Mouse (Mus musculus): ENCODE data around the gene Pla2g15. TPM values are rescaled to one million over a fixed set of nuclear protein-coding genes. Genes with fewer than 3 reads are reported as not detected.

Pla2g15 gene
- polyA plus RNA-seq, 1 experiment: 18.0 TPM

DNA sequence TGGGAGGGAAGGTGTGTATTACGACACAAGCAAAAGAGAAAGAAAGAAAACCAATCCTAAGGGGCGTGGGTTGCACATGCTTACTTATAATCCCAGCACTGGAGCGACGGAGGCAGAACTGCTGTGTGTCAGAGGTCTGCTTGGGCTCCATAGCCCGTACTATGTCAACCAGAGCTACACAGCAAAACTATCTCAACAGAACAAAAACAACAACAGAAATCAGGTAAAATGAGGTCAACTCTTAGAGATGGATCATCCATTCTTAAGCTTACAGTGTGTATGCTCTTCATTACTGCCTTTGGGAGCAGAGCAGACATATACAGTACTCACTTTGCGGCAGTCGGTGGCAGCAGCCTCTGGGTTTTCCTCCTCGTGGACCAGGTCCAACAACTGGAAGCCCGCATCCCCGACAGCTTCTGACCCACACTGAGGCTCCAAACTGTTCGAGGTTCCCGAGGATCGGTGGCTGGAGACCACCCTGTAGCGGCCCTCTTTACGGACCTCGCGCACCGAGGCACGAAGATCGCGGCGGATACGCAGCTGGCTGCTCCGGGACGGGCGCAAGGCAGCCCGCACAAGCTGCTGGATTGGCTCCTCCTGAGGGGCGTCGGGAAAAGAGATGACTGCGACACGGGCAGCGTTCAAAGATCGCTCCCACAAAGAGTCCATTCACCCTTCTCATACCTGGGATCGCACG is 60.0 kb downstream of the Pla2g15 start:
- peaks cover 49% of the 10 kb centered on the region for H3K36me3 ChIP-seq (ENCODE audit: control insufficient read depth, insufficient read depth, low read length, poor library complexity, severe bottlenecking)
- H3K9me3 ChIP-seq (replicated peaks; ENCODE audit: control insufficient read depth, insufficient read depth, low read length, poor library complexity, severe bottlenecking): no peaks in the 10 kb centered on the region
- no peaks in the 10 kb centered on the region for H3K4me1 ChIP-seq (ENCODE audit: control insufficient read depth, insufficient read depth, low read length)
- H3K4me3 ChIP-seq (ENCODE audit: low read depth, low read length): peak overlapping the region; percentile 90
- H3K9ac ChIP-seq (ENCODE audit: low read depth, poor library complexity, severe bottlenecking): peak overlapping the region; percentile 93
- TF ChIP-seq CTCF (IDR thresholded peaks at IDR 0.05; ENCODE audit: low read depth, low read length) (no peak), POLR2A (IDR thresholded peaks at IDR 0.05; ENCODE audit: insufficient read depth, low read length) (no peak), EP300 (IDR thresholded peaks at IDR 0.05; ENCODE audit: insufficient read depth, low read depth, low read length) (no peak)
- 0 out of 2 replicates have a peak overlapping the region, but pooled peaks have one; percentile 1 for H3K27ac ChIP-seq (ENCODE audit: insufficient read depth, low read length)
- H3K27me3 ChIP-seq (ENCODE audit: control insufficient read depth, insufficient read depth, low read length, poor library complexity, severe bottlenecking): no peaks in the 10 kb centered on the region

DNA sequence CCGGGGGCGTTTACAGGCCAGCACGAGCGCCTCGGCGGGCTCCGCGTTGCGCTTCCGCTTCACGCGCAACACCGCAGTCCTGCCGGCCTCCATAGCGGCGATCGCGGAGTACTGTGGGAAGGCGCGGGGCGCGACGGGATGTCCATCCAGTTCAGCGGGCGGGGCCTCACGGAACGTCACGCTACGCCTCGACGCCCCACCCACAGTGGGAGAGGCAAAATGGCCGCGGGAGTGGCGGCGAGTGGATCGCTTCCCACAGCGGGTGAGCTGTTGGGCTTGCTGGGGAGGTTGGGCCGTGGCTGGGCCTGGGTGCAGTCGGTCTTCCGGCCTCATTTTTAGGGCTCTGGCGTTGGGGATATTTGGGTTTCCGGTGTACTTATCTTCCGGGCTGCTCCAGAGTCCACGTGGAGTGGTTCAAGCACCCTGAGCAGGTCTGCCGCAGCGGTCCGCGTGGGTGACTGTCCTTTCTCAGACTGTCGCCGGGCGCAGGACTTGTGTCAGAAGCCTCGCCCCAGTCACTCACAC is 60.7 kb downstream of the Pla2g15 start, which contains the start of the genes Slc7a6os and Prmt7:
Gene Slc7a6os (minus strand): TSS at position 115 of the 525 bp plus-strand sequence.
Gene Prmt7 (plus strand): TSS at position 116 of the 525 bp plus-strand sequence.
- H3K4me3 ChIP-seq (ENCODE audit: low read depth, low read length): peak within 1 kb of the TSS; percentile 90
- H3K4me1 ChIP-seq (ENCODE audit: control insufficient read depth, insufficient read depth, low read length): no peaks in the 10 kb centered on the region
- H3K27ac ChIP-seq (ENCODE audit: insufficient read depth, low read length): peak within 1 kb of the TSS; percentile 21; the same call in 1 of the 2 replicates
- H3K9ac ChIP-seq (ENCODE audit: low read depth, poor library complexity, severe bottlenecking): peak within 1 kb of the TSS; percentile 93
- TF ChIP-seq EP300 (IDR thresholded peaks at IDR 0.05; ENCODE audit: insufficient read depth, low read depth, low read length): 0 out of 2 replicates have a peak, but pooled peaks have one; percentile 66
- no peak for TF ChIP-seq CTCF (IDR thresholded peaks at IDR 0.05; ENCODE audit: low read depth, low read length)
- TF ChIP-seq POLR2A (IDR thresholded peaks at IDR 0.05; ENCODE audit: insufficient read depth, low read length): peak; percentile 91
- no peaks in the 10 kb centered on the region for H3K27me3 ChIP-seq (ENCODE audit: control insufficient read depth, insufficient read depth, low read length, poor library complexity, severe bottlenecking)
- H3K36me3 ChIP-seq (ENCODE audit: control insufficient read depth, insufficient read depth, low read length, poor library complexity, severe bottlenecking): peaks cover 49% of the 10 kb centered on the region
- no peaks in the 10 kb centered on the region for H3K9me3 ChIP-seq (replicated peaks; ENCODE audit: control insufficient read depth, insufficient read depth, low read length, poor library complexity, severe bottlenecking)

DNA sequence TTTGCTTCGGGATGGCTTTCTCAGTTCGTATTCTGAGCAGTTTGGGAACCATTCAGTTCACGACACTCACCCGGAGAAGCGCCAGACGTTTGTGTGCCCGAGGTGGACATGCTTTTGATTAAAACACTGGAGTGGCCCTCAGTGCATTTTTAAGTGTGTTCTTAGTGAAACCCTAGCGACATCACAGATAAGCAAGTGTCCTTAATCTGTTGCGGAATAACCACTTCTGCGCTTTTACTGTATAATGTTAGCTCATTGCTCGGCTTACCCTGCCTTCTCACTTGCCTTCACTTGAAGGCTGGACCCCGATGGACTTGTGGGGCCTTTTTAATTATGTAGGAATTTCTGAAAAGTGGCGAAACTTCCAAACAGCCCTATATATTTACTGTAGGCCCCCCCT is 61.2 kb downstream of the Pla2g15 start:
- no peaks in the 10 kb centered on the region for H3K9me3 ChIP-seq (replicated peaks; ENCODE audit: control insufficient read depth, insufficient read depth, low read length, poor library complexity, severe bottlenecking)
- peak overlapping the region; percentile 90 for H3K4me3 ChIP-seq (ENCODE audit: low read depth, low read length)
- H3K4me1 ChIP-seq (ENCODE audit: control insufficient read depth, insufficient read depth, low read length): no peaks in the 10 kb centered on the region
- H3K27ac ChIP-seq (ENCODE audit: insufficient read depth, low read length): no peak overlapping the region
- no peak for TF ChIP-seq EP300 (IDR thresholded peaks at IDR 0.05; ENCODE audit: insufficient read depth, low read depth, low read length)
- TF ChIP-seq CTCF (IDR thresholded peaks at IDR 0.05; ENCODE audit: low read depth, low read length): no peak
- TF ChIP-seq POLR2A (IDR thresholded peaks at IDR 0.05; ENCODE audit: insufficient read depth, low read length): no peak
- H3K36me3 ChIP-seq (ENCODE audit: control insufficient read depth, insufficient read depth, low read length, poor library complexity, severe bottlenecking): peaks cover 51% of the 10 kb centered on the region
- H3K27me3 ChIP-seq (ENCODE audit: control insufficient read depth, insufficient read depth, low read length, poor library complexity, severe bottlenecking): no peaks in the 10 kb centered on the region
- H3K9ac ChIP-seq (ENCODE audit: low read depth, poor library complexity, severe bottlenecking): peak overlapping the region; percentile 93

- no peak overlapping the region for H3K9ac ChIP-seq (ENCODE audit: low read depth, poor library complexity, severe bottlenecking)
- no peaks in the 10 kb centered on the region for H3K27me3 ChIP-seq (ENCODE audit: control insufficient read depth, insufficient read depth, low read length, poor library complexity, severe bottlenecking)
- no peaks in the 10 kb centered on the region for H3K4me1 ChIP-seq (ENCODE audit: control insufficient read depth, insufficient read depth, low read length)
- H3K27ac ChIP-seq (ENCODE audit: insufficient read depth, low read length): peak overlapping the region; percentile 53; the same call in 1 of the 2 replicates
- H3K9me3 ChIP-seq (replicated peaks; ENCODE audit: control insufficient read depth, insufficient read depth, low read length, poor library complexity, severe bottlenecking): no peaks in the 10 kb centered on the region
- no peak for TF ChIP-seq CTCF (IDR thresholded peaks at IDR 0.05; ENCODE audit: low read depth, low read length)
- H3K4me3 ChIP-seq (ENCODE audit: low read depth, low read length): no peak overlapping the region
- peaks cover 62% of the 10 kb centered on the region for H3K36me3 ChIP-seq (ENCODE audit: control insufficient read depth, insufficient read depth, low read length, poor library complexity, severe bottlenecking)
Measured at GRCm38 (mm10) chr8:106213959-106214358, 63.8 kb downstream of the Pla2g15 start.

Other genes starting within 250 kb of the Pla2g15 start
- 27.4 and 31.3 TPM in 2 replicates for gene Pskh1, start 250.0 kb upstream of the Pla2g15 start, polyA plus RNA-seq (2011; ENCODE audit: insufficient read depth, insufficient read length, low read depth, missing spikeins)
- 0.78 and 1.7 TPM in 2 replicates for gene Ctrl, start 216.5 kb upstream of the Pla2g15 start, polyA plus RNA-seq (2011; ENCODE audit: insufficient read depth, insufficient read length, low read depth, missing spikeins)
- gene Psmb10, start 212.0 kb upstream of the Pla2g15 start, polyA plus RNA-seq (2011; ENCODE audit: insufficient read depth, insufficient read length, low read depth, missing spikeins): 46.1 and 53.1 TPM in 2 replicates
- 2.8 and 3.2 TPM in 2 replicates for gene Lcat, start 207.0 kb upstream of the Pla2g15 start, polyA plus RNA-seq (2011; ENCODE audit: insufficient read depth, insufficient read length, low read depth, missing spikeins)
- gene Slc12a4, start 184.3 kb upstream of the Pla2g15 start, polyA plus RNA-seq (2011; ENCODE audit: insufficient read depth, insufficient read length, low read depth, missing spikeins): 57.1 and 65.1 TPM in 2 replicates
- gene Dpep3, start 171.0 kb upstream of the Pla2g15 start, polyA plus RNA-seq (2011; ENCODE audit: insufficient read depth, insufficient read length, low read depth, missing spikeins): 0.47 and 0.48 TPM in 2 replicates
- 14.4 and 19.3 TPM in 2 replicates for gene Dus2, start 159.1 kb upstream of the Pla2g15 start, polyA plus RNA-seq (2011; ENCODE audit: insufficient read depth, insufficient read length, low read depth, missing spikeins)
- gene Dpep2nb, start 144.4 kb upstream of the Pla2g15 start, polyA plus RNA-seq (2011; ENCODE audit: insufficient read depth, insufficient read length, low read depth, missing spikeins): not detected in 2 replicates
- gene Ddx28, start 138.5 kb upstream of the Pla2g15 start, polyA plus RNA-seq (2011; ENCODE audit: insufficient read depth, insufficient read length, low read depth, missing spikeins): 8.7 and 8.8 TPM in 2 replicates
- 68.9 and 78.3 TPM in 2 replicates for gene Nfatc3, start 91.6 kb upstream of the Pla2g15 start, polyA plus RNA-seq (2011; ENCODE audit: insufficient read depth, insufficient read length, low read depth, missing spikeins)
- gene Esrp2, start 13.4 kb upstream of the Pla2g15 start, polyA plus RNA-seq (2011; ENCODE audit: insufficient read depth, insufficient read length, low read depth, missing spikeins): 10.8 and 13.2 TPM in 2 replicates
- 75.7 and 82.1 TPM in 2 replicates for gene Slc7a6, start 18.5 kb downstream of the Pla2g15 start, polyA plus RNA-seq (2011; ENCODE audit: insufficient read depth, insufficient read length, low read depth, missing spikeins)
- 45.1 and 50.3 TPM in 2 replicates for gene Slc7a6os, start 60.5 kb downstream of the Pla2g15 start, polyA plus RNA-seq (2011; ENCODE audit: insufficient read depth, insufficient read length, low read depth, missing spikeins)
- 88.7 and 107 TPM in 2 replicates for gene Prmt7, start 60.5 kb downstream of the Pla2g15 start, polyA plus RNA-seq (2011; ENCODE audit: insufficient read depth, insufficient read length, low read depth, missing spikeins)
- 0.12 and 0.49 TPM in 2 replicates for gene Smpd3, start 187.6 kb downstream of the Pla2g15 start, polyA plus RNA-seq (2011; ENCODE audit: insufficient read depth, insufficient read length, low read depth, missing spikeins)